Mouse (Mus musculus): ENCODE measurements around the gene Slc25a47.

GRCm38 (mm10) chr12:108888632-108889031 is 52.8 kb downstream of the Slc25a47 start:
- TF ChIP-seq CTCF (IDR thresholded peaks at IDR 0.05; ENCODE audit: low read depth, low read length): no peak
- no peak for TF ChIP-seq POLR2A (IDR thresholded peaks at IDR 0.05; ENCODE audit: borderline replicate concordance, low read depth, low read length)

Data from bone marrow macrophage, adult 2 months (primary cell).